Mouse (Mus musculus) heart, postnatal 4 days (tissue): ENCODE results near the gene Lmod3. TPM values are rescaled to one million over a fixed set of nuclear protein-coding genes. Genes with fewer than 3 reads are reported as not detected.
A peak's percentile ranks its signal among the peaks of the same experiment; 100 is the strongest.
"Not testable (repeated sequence)": the region's sequence is repeated elsewhere in the genome, so short reads cannot be mapped to it uniquely, and the experiment has no call there.

Experiments used
- DNase-seq: peaks from one replicate; pipeline ENCODE4 v3.0.0; 2021
- total RNA-seq, 2 experiments: library from RNA; stranded (reverse); gene quantifications; 2 replicates each; pipeline ENCODE4 v1.2.3; 2021

The Lmod3 gene
- total RNA-seq, 2 experiments from 2014 or later: 47.8 to 48.0 TPM

DNA sequence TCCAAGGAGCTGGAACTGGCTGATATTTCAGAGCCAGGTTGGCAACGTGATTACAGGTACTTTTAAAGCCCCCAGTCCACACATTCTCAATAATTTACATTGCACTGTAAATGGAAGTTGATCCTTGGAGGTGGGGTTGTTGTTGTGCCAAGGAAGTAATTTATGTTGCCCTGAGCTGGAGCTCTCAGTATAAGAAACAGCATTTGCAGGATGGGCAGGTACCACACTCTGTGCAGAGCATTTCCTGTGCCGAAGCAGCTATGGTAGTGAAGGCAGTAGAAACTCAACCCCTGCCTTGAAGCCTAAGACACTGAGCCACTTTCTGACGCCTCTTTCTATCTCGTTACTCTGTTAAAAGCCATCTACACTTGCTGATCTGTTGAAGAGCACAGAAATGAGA lies 23.2 kb upstream of the Lmod3 start:
- no peak for DNase-seq

DNA sequence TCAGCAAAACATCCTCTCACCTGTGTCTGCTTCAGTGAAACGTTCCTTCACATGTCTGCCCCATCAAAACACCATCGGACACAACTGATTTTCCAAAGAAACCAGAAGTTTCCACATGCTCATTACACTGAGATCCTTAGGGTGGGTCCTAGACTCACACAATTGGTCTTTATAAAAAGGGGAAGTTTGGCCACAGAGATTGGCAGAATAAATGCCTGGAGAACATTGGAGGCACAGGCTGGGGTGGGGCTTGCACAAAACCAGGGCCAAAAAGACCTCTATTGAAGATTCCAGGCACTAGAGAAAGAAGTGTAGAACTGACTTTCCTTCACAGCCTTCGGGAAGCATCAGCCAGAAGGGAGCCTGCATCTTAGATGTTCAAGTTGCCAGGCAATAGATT lies 21.2 kb upstream of the Lmod3 start:
- no peak for DNase-seq

DNA sequence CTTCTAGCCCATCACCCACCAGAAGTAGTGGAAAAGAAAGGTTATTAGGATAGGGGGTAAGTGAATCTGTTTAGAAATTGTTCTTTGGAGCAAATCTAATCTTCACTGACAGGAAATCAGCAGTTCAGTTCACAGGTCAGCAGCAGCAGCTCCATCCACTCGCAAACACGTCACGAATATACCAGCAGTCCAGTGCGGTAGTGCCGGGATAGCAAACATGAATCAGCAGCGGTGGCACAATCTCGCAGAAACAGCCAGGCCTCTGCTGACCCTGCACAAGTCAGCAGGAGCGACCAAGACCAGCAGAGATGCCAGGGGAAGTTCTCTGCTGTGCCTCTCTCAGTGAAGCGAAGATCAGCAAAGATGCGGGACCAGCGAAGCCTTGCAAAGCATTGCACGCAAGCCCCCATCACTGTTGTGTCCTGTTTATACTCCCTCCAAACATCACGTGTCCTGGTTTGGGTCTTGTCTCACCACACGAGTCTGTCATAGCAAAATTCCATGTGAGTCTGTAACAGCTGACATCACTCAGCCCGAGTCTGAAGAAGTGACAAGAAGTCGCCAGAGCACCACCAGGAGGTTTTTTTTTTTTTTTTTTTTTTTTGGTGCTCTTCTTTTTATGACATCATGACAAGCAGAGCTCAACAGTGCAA lies 20.6 kb upstream of the Lmod3 start:
- no peak for DNase-seq

DNA sequence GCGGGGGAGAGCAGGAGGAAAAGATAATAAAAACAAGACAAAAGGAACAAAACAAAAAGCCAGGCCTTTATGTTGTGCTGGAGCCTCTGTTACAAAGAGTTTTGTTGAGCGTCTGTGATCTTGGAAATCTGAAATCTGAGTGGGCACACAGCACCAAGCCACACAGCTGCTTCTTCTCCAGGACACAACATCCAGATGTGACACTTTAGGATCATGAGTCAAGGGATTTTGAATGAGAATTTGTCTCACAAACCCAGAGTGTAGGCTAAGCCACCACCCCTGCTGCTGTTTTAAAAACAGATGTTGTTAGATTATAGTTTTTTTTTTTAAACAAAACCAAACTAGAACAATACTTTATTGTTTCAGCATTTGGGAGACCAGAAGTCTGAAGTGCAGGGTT lies 19.8 kb upstream of the Lmod3 start:
- no peak for DNase-seq

DNA sequence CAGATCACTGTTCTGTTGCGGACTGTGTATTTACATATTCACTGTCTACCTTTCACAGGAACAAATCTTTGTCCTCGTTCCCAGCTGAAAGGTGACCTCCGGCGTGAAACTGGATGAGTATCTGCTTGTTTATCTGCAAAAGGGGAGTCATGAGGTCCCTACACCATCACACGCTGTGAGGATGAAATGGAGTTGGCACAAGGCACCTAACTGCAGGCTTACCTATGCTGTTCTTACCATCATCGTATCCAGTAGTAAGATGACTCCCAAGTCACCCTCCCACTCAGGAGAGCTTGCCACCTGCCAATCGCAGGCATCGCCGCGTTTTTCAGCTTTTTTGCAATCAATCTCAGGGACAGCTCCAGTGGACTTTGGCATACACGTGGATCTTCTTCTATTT lies 17.0 kb upstream of the Lmod3 start:
- no peak for DNase-seq

DNA sequence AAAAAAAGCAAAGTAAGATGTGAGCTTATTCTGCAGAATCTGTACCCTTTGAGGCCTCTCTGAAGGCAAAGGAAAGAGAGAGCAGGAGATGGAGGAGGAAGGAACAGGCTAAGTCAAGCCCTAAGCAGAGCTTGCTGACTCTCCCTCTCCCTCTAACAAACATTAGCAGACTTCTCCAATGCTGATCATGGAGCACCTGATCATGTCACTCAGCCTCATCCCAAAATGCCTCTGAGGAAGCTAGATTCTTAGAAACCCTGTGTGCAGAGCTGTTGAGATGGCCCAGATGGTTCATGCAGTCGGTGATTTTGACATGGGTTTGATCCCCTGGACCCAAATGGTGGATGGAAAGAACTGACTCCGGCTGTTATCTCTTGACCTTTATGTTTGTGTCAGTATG lies 14.6 kb upstream of the Lmod3 start:
- DNase-seq: no peak

DNA sequence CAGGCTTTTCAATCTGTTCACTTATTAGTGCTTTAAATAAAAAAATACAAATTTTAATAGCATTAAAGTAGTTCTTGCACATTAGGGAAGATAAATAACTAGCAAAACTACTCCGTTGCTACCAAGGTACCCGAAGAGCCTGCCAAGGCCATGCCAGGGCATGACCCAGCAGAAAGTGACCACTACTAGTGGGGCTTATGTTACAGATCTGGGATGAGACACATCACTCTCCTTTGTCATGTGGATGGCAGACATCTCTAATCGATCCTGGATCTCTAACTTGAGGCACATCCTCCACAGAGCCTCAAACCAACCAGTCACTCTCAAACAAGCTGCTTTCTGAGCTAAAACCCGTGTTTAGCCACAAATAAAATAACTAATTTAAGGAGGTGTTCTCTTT lies 14.1 kb upstream of the Lmod3 start:
- DNase-seq: no peak

DNA sequence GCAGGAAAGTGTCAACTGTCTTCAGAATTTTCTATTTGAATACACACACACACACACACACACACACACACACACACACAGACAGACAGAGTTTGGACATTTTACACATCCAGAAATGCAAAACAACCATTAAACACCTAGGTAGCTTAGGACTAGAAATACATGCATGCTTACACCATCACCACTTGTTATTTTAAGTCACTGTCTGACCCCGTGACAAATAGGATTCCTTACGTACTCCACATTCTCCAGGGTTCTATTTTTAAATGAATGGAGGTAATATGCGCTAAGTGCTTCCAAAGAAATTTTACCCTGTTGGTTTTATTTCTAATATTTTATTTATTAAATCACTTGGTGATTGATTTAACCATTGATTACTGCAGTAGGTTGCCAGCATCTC lies 13.1 kb upstream of the Lmod3 start:
- no peak for DNase-seq

DNA sequence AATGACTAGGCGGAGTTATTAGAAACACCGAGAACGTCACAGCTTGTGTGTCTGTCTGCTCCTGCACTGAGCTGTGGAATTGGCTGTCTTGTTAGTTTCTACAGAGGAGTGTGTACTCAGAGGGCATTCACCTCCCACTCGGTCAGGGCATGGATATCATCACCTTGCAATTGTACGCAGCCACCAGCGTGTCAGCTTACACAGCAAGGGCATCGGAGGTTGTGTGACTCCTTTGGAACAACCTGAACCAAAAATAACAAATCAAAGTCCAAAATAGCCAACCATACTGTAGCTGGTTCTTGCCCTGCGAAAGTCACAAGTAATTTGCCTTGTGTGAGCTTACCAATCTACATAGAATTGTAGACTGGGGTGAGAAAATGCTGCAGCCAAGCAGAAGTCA lies 12.7 kb upstream of the Lmod3 start:
- DNase-seq: peak; percentile 49

DNA sequence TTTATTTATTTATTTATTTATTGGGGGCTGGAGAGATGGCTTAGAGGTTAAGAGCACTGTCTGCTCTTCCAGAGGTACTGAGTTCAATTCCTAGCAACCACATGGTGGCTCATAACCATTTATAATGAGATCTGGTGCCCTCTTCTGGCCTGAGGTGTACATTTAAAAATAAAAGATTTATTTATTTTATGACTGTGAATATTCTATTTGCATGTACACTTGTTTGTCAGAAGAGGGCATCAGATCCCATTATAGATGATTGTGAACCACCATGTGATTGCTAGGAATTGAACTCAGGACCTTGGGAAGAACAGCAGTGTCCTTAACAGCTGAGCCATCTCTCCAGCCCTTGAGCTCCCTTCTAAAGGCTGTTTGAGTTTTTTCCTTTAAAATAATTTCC lies 11.2 kb upstream of the Lmod3 start:
- DNase-seq: not testable (repeated sequence)

DNA sequence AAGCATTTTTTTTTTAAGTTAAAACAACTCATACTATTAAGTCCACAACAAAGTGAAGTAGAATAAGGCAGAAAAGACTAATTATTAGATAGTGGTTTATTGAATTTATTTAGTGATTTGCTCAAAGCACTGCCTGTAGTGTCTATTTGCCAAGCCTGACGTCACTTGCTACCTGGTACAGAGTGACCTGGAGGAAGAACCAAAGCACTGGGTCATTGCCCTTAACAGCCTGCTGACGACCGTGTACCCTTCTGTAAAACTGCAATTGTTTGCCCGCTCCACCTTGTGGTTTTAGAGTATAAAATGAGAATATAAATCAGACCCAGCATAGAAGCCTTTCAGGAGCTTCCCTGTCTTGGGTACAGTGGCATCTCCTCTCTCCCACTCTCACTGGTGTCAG lies 9.7 kb upstream of the Lmod3 start:
- DNase-seq: no peak

DNA sequence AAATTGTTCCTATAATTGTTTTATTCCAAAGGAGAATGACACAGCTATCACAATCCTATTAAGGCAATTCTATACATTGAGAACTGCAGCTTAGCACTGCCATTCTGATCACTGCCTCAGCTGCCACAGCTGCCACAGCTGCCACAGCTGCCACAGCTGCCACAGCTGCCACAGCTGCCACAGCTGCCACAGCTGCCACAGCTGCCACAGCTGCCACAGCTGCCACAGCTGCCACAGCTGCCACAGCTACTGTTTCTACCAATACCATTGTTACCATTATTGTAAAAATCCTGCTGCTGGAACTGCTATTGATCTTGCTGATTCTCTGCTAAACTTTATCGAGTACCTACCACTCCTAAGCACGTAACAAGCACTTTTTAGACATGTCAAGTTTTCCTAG lies 7.4 kb upstream of the Lmod3 start:
- not testable (repeated sequence) for DNase-seq

DNA sequence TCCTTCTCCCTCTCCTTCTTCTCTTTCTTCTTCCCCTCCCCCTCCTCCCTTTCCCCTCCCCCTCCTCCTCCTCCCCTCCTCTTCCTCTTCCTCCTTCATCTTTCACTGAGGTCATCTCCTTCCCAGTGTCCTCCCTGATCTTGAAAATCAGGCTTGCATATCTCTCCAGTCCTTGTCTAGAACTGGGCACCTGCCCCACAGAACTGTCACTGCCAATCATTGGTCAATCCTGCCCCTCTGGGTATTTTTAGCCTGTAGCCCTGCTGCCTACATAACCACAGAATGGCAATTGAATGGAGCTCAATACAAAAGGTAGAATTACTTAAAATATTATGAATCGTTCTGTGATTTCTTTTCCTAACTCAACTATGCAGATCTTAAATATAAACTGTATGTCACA lies 5.9 kb upstream of the Lmod3 start:
- no peak for DNase-seq

DNA sequence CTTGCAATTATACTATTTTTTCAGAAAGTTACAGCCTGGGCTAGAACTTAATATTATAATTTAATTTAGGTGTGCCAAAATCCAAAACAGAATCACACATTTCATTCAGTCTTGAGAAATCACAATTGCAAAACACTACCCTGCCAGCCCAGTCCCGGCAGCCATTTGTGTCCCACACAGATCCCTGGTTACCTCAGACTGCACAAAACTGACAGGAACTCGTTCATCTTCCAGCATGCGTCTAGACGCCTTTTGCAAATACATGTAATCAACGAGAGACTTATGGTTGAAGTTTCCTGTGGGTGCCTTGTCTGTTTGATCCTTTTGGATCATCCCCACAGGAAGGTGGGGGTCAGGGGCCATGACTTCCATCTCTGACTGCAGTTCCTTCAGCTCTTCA lies 473 bp downstream of the Lmod3 start:
- peak; percentile 12 for DNase-seq

DNA sequence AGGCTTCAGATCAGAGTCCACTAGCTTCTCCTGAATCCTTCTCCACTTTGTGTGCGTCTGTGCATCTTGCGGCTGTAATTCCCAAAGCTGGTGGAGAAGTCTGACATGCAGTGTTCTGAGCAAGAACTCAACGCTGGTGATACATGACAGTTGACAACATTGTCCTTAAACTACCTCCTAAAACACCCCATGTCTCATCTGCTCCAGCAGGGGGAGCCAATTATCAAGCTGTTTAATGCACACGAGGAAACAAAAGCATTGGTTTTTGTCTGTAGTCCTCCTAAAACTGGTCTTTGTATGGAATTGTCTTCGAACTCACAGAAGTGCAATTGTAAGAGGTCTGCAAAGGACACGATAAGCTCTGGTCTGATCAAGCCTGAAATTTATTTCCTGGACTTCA lies 1.6 kb downstream of the Lmod3 start:
- DNase-seq: peak; percentile 77

DNA sequence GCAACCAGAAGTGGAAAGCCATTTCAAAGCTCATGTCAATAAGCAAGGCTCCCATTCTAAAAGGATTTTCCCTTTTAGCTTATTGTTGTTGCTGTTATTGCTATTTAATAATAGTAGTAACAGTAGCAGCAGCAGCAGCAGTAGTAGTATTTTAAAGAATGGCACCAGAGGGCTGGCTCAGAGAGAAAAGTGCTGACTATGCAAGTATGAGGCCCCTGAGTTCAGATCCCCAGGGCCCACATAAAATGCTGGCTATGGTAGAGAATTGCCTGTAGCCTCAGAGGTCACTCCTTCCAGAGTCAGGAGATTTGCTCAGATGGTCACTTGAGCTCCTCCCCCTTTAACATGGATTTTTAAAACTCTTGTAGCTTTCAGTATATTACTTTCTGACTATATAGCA lies 7.4 kb downstream of the Lmod3 start:
- no peak for DNase-seq

DNA sequence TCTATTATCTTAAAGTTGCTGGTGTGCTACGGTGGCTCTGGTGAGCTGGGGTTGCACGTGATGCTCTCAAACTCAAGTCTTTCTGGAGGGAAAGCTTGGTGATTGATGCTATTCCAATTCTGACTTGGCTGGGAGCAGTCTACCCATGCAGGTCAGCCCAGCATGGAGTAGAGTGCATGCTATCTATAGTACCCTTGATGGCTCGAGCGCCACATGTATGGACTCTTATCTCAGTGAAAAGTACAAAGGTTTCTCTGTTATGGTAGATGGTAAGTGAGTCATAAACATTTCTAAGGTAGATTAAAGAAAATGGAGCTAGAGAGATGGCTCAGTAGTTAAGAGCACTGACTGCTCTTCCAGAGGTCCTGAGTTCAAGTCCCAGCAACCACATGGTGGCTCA lies 10.0 kb downstream of the Lmod3 start:
- no peak for DNase-seq

DNA sequence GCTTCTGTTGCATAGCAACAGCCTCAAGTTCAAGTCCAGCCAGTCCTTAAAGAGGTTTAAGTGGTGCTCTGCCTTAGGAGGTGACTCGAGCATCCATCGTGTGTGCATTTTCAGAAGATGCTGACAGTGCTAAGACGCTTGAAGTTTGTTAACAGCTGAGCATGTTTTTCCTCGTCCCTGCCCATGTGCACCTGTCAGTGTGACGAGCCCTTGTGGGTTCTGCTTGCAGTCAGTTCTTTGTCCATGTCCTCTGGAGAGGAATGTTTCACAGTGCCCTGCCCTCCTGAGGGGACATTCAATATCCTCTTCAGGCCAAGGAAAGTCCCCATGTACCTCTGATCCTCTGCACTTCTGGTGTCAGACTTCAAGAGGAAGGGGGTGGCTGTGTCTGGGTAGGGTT lies 12.5 kb downstream of the Lmod3 start:
- no peak for DNase-seq

DNA sequence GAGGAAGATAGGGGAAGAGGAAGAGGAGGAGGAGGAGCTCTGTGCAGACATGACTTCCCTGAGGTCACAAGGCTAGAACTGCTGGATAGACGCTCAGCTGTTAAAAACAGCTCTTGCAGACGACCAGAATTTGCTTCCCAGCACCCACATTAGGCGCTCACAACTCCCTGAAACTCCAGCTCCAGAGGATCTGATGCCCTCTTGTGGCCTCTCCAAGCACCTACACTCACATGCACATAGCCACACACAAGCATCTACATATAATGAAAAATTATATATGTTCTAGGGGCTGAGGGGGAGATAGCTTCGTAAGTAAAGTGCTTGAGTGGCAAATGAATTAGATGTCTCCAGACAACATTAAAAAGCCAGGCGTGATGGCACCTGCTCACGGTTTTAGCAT lies 13.2 kb downstream of the Lmod3 start:
- no peak for DNase-seq

DNA sequence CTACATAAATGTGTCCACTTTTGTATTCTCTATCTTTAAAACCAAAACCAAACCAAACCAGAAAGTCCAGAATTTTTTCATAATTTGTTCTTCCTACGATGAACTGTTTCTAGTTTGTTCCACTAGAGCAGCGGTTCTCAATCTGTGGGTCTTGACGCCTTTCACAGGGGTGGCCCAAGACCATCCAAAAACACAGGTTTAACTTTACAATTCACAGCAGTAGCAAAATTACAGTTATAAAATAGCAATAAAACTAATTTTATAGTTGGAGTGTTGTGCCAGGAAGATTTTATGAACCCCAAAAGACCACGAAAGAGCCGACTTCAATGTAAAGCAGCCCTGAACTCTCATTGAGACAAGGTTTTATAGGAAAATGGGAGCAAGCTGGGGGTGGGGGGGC lies 16.5 kb downstream of the Lmod3 start:
- no peak for DNase-seq

DNA sequence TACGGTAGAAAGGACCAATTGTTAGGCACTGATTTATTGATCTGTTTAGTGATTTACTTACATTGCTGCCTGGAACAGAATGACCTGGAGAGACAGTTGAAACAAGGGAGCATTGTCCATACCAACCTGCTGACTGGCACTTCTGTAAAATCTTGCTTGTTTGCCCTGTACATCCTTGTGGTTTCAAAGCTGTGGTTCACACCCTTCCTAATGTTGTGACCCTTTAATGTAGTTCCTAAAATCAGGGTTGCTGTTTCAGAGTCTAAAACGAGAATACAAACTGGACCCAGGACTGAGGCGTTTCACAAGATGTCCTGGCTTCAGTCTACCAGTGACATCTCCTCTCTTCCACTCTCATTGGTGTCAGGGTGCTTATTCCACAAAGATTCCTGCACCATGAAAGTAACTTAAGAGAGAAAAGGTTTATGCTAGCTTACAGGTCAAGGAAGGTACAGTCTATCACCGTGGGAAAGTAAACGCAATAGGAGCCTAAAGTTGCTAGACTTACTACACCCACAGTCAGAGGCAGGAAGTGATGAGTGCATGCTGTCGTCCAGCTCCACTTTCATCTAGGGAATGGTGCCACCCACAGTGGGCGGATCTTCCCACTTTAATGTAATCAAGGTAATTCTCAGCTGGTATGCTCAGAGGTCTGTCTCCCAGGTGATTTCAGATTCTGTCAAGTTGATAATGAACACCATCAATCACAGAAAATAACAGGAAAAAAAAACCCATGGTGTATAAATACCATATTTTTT lies 17.5 kb downstream of the Lmod3 start:
- no peak for DNase-seq

DNA sequence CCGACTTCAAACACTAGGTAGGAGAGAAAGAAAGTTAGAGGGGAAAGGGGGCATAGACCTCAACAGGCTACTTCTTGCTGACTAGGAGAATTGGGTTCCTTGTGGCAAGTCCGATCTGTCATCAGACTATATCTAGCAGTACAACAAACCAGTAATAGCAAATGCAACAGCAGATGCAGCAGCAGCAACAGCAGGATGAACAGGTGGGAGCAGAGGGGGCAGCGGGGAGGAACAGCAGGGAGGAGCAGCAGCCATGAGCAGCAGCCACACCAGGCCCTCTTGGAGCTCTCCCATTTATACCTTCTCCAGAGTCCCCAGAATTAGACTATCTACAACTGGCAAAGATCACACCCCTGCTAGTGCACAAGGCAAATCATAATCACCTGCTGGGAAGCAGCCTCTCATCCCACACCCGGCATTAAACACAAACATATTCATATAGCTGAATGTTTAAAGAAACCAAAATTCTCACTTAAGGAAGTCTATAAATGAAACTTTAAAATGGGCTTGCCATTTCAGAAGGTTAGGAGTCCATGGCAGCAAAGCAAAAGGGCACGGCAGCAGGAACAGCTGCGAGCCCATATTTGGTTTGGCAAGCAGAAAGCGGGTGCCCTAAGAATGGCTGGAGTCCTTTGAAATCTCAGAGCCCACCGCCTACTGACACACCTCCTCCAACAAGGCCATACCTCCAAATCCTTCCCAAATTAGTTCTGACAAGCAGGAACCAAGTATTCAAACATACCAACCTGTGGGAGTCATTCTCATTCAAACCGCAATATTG lies 25.3 kb downstream of the Lmod3 start:
- no peak for DNase-seq

DNA sequence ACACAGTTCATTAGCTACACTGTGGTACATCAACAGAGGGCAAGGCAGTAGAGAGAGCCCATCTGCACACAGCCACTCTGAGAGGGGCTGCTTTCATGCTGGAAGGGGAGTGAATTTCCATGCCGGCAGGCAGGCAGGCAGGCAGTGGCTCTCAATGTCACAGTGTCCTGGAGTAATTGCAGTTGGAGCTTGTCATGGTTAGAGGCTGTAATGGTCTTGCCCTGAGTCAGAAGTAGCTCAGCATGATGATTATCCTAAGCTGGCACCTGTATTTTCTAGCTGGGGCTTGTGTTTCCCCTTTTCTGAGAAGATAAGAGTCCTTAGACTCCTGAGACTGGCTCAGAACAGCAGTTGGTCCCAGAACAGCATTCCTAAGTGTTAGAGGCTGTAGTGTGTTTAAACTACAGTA lies 26.5 kb downstream of the Lmod3 start:
- DNase-seq: no peak

DNA sequence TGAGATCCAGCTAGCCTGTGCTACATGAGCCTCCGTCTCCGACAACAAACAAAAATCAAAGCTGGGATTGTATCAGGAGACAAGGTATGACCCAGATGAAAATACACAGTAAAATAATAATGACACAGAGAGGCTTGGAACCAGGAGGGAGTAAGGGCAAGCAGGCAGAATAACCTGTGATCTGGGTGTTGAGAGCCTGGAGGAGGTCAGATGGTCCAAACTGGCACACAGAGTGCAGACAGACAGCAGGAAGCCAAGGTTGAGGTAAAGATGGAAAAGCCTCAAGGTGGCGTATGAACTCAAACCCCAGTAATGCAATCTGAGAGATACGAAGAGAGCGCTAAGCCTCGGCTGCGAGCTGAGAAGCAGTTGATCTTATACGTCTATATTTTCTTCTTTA lies 28.1 kb downstream of the Lmod3 start:
- no peak for DNase-seq
